Mouse (Mus musculus) c-Kit-negative CD71-positive TER-119-positive erythroid progenitor cells, embryonic 14.5 days (primary cell): ENCODE data around the gene Olfr1441.

ENCODE experiments used
- DNase-seq: peaks from one replicate; pipeline ENCODE4 v3.0.0-alpha.2; 2013; ENCODE audit warnings: low read depth, low spot score

Gene Olfr1441

DNA sequence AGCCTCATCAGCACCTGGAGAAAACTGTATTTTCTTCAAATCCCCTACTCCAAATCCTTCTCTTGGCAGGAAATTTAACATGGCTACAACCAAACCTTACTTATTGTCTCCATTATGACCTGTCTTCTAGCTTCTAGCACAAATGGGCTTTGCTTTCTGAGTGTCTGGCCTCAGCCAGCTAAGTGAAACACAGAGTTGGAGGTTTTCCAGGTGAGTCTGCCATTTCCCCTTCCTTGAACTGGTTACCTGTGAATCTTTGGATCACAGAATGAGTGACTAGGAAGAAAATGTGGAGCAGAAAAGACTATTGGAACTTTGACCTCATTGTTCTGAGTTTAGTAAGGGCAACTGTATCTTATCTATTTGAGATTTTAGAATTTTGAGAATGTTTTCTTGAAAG is at the start of gene Olfr1441:
Gene Olfr1441 (plus strand): TSS at position 73 of the 400 bp plus-strand sequence.
- DNase-seq, result no peak

DNA sequence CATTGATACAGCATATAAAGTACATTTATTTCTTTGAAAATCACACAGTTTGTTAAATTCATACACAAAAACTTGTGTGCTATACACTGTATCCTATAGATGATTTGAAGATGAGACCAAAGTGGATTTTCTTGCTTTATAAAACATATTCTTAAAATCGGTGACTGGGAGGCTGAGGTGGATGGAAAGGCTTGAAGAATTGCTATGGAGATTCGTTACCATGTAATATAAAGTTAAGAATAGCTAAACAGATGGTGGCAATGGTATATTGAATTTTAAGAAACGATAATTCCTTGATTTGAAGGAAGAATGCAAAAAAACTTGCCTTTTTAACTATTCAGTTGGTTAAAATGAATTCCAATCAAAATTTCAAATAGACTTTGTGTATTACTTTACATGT is 44.2 kb upstream of the Olfr1441 start:
- DNase-seq, result no peak

DNA sequence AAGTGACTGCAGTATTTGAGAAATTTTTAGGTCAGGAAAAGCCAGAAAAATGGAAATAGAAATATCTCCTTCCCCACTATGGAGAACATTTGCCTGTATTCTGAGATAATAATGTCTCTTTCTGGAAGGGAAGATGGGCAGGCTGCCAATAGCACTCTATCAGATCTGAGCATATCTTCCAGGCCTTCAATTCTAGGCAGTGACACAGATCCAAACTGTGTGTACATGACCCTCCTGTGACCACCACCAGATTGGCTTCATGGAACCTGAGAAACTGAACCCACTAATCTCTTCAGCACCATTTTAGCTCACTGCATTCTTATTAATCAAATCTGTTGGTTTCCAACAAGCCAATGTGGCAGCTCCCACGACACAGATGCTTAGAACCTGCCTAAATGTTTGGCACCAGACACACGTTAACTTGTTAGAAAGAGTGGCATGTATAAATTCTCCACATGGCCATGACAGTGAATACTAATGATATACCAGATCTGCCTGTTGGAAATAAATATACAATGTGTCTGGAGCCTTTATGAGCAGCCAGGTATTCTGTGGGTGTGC is 42.7 kb upstream of the Olfr1441 start:
- DNase-seq, result no peak

DNA sequence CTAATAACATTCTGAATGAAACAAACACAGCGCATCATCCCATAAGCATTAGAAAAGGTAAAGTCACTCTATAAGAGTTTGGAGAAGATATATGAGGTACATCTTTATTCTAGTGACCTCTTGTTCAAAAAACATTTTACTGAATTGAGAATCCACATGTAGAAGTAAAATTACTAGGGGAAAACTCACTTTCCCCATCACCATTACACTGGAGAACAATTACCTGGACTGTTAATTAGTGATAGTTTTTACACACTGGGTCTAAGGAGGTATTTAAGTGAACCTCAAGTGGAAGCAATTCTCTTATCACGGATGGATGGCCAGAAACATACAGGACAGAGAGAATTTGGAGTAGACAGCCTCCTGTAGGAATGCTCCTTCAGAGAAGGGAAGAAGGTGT is 30.3 kb upstream of the Olfr1441 start, which contains the start of gene Olfr1440:
Gene Olfr1440 (plus strand): TSS at position 301 of the 400 bp plus-strand sequence.
- no peak for DNase-seq

DNA sequence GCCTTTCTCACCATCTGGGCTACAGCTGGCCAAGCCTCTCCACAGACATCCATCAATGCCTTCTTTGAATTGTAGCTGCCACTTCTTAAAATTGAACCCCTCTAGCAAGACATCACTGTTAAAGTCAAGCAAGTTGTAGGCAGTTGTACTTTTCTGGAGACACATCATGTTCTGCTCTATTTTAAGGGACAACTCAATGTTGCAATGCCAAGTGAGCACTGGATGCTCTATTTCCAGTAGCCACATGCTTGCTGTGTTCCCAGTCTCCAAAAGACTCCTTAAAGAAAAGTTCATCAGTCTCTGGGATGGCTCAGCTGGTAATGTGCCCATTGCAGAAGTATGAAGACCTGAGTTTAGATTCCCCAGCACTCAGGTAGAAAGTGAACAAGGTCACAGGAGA is 3.5 kb upstream of the Olfr1441 start:
- no peak for DNase-seq

DNA sequence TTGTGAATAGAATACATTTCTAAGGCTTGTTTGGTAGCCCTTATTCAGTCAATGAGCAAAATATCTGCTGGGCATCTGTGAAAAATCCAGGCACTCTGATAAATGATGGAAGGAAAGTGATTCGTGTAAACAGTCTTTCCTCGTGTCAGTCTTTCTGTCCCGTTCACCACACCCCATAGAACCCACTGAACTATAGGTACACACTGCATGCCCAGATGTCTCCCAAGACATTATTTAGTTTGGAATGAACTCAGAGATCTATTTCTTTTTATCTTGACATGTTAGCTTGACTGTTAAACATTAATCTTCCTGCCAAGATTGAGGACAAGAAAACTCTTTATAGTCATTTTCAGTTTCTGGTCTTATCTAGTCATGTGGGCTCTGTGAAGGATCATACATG is 1.1 kb downstream of the Olfr1441 start:
- DNase-seq, result no peak

DNA sequence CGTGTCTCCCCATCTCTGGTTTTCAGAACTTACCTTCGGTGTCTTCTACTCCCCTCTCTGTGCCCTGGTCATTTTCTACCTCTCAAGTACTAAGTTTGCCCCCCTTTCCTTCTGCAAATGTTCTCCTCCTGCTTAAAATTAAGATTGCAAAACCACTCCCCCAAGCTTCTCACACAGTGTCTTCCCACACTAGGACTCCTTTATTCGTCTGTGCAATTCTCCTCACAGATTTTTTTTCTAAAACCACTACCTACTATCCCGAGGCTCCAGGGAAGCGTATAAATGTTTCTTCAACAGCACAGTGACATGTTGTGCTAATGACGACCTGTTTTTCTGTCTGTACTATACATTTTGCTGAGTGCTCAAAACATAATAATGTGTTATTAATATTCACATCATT is 3.3 kb downstream of the Olfr1441 start:
- no peak for DNase-seq

DNA sequence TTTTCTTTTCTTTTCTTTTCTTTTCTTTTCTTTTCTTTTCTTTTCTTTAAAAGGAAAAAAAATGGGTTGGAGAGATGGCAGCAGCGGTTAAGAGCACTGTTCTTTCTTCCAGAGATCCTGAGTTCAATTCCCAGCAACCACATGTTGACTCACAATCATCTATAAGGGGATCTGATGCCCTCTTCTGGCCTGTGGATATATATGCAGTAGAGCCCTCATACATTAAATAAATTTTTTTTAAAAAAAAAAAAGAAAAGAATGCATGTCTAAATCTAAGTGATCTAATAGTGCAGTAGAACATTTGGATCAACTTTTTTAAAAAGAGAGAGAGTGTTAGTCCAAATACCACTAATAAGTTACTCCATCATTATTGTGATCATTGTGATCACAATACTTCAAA is 4.4 kb downstream of the Olfr1441 start:
- no peak for DNase-seq

DNA sequence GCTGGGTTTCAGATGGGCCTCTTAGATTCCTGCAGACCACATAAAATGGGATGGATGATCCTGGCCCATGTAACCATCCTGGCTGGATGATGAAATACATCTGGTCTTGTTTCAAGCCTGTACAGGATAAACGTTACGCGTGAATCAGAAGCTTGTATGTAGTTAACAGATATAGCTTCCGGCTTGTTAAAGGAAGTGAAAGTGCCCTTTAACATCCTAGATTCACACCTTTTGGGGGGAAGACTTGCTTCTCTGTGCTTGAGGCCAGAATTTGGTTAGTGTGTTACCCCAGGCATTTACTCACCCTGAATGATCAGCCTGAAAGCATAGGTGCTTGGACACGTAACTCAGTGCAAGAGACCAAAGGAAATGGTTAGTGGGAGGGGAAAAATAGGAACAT is 9.9 kb downstream of the Olfr1441 start:
- DNase-seq, result no peak

DNA sequence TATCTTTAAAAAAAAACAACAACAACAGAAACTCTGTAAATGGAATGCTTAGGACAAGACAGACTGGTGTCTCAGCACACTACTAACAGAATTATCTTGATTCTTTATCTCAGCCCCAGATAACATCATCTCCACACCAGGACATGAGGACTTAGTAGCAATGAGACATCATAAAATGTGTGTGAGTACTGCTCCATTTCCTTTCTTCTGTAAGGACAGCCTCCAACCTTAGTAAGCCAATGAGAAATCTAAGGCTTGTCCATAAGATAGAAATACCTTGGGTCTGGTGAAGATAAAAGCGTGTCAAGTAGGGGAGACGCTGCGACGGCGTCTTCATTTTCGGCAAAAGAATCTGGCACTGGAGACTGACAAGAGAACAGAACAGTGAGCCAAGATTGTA is 10.4 kb downstream of the Olfr1441 start, which contains the start of gene Pfpl:
Gene Pfpl (plus strand): TSS at position 301 of the 400 bp plus-strand sequence.
- no peak for DNase-seq

DNA sequence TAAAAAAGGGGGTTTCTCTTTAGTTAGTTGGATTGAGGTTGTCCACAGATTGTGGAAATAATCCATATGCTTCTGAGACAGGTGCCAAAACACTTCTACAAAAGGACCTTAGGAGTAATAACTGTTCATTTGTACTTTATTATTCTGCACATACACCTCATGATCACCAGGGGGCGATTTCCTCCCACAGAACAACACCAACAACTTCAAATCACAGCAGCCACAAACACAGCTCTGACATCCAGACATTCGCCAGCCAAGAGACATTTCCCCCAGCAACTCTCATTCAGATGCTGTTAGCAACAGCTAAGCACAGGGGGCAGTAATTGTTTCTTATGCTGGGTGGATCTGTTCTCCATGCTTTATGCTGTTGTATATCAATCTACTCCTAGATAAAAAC is 15.8 kb downstream of the Olfr1441 start:
- DNase-seq, result no peak

DNA sequence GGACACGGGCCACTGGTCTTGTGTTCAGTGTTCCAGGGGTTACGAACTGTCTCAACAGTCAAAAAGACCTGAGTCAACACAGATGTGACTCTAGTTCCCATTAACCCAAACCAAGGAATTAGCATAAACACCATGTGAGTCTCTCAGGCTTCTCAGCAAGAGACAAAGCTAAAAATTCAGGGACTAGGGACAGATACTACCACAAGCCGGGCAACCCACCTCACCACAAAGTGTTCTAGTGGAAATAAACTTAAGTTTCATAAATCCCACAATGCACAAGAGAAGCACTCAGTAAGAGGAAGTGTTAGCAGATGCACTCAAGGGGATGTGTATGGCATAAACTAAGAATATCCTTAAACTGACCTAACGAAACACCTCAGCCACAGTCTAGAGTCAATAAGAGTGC is 17.8 kb downstream of the Olfr1441 start:
- no peak for DNase-seq

DNA sequence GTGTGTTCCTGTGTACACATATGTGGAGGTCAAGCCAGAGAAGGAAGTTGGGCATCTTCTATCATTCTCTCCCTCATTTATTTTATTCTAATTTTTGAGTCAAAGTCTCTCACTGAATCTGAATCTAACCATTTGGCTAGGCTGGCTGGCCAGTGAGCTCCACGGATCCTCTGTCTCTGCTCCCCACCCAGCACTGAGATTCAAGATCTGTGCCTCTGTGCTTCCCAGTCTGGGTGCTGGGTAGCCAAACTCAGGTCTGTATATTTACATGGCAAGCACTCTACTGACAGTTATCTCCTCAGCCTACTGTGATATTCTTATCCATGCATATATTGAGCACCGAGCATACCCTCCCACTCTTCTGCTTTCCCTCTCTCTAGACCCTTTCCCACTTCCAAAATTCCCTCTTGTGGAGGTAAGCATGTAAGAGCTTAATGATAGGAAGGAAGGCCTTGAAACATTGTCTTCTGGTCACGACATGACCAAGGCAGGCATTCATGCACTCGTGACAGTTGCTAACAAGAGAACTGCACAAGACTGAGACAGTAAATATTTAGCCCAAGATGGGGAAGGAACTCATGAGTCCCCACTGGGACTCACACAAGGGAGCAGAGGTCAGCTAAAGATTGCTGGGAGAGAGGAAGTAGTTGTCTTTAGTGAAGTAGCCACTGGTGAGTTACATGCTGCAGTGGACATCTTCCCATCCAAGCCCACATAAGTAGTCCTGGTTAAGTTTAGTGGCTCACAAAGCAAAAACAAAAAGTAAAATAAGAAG is 18.7 kb downstream of the Olfr1441 start:
- no peak for DNase-seq

DNA sequence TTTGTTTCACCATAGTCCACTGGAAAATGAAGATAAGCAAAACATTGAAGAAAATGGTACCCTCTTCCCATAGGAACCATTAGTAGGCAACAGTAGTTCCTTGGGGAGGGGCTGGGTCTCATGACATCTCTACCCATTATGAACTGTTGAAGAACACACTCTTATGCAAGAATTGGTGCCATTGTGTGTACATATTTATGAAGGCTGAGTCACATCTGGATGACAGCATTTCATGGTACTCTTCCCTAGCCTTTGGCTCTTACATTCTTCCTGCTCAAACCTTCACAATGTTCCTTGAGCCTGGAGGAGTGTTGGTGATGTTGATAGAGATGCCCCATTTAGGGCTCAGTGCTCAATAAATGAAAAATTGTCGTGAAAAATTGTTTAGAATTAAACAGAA is 22.3 kb downstream of the Olfr1441 start:
- DNase-seq, result no peak

DNA sequence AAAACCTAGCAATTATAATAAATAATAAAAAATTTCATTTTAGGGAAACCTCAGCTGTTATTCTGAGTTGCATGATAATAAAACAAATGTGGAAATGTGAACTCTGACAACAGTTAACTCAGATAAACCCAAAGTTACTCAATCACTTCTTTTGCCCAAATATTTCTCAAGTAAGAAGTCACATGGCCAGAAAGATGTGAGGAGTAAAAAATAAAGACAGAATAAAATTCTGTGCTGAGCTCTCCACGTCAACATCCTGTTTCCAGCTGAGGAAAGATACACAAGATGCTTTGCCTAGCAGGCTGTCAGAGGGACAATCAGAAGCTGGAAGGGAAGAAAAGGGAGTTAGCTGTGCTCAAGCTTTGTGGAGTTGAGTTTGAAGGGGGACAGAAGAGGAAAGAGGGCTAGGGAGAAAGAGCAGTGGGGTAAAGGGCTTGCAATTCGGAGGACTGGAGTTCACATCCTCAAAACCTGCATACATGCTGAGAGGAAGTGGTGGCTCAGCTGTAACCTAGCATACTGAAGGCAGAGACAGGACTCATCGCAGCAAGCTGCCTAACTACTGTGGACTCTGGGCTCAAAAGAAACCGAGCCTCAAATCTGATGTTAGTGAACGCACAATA is 23.0 kb downstream of the Olfr1441 start:
- DNase-seq, result no peak

DNA sequence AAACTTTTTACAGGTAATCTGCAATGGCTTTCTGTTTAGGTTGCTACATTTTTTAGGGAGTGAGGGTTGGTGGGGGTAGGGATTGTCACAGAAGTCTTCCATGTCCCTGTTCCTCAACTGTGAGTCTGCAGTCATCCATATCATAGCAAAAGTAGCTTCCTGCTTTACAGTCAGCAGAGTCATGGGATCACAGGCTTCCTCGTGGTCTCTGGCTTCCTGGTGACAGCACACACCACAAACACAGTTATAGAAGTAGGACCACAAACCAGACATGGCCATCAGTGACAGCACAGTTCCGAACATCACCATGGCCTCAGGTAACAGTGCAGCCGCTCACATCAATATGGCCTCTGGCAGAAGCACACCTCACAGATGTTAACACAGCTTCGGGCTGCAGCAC is 25.3 kb downstream of the Olfr1441 start:
- no peak for DNase-seq

DNA sequence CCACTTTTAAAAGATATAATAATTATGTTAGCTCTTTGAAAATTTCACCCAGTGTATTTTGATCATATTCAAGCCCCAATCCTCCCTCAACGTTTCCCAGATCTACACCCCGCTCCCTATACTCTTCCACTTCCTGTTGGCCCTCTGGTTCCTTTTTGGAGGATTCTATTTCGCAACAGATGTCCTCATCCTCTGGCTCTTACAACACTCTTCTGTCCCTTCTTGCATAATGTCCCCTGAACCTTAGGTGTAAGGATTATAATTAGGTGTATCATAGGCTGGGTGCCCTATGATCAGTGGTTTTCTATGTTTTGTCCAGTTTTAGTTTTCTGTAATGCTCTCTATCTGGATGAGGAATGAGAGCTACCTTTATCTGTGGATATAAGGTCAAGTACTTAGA is 27.8 kb downstream of the Olfr1441 start:
- DNase-seq, result no peak

DNA sequence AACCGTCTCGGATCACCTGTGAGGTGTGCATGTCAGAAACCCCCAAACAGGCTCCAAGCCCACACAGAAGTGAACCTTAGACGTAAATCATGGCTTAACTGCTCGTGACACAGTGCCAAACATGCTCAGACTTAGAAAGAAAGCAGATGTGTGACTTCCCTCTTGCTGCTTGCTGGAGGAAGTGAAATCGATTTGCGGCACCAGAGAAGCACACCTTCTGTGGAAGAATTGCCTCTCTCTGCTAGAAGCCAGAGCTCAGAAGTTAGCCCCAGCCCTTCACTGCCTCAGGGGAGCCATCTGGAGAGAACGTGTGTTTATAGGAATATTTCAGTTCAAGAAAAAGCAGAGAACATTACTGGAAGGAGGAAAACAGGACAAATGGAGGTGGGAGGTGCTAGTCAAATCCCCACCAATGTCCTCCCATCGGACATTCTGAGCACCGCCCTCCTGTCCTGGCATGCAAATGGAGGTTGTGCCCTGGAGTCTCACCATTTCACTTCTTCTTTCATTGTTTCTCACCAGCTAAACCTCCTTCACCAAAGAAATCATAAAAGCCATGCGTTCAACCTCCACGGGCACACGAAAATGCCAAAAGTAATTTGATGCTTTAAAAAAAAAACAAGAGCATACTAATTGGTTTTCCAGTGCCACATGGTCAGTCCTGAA is 40.3 kb downstream of the Olfr1441 start:
- no peak for DNase-seq

DNA sequence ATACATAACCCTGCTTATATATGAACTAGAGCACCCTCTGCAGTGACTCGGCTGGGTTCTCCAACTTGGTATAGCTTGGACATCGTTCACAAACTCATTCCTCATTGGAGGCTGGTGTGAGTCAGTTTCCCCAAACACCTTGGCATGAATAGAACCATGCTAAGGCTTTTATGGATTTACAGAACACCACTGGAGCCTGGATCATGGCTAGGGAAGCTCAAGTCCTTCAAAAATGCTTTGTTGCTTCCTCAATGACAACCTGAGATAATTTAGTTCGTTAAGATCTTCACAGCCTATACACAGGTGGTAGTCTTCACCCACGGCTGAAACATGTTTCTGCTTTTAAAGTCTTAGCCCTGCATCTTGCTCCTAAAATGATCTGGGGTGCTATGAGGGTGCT is 42.3 kb downstream of the Olfr1441 start:
- DNase-seq, result no peak

DNA sequence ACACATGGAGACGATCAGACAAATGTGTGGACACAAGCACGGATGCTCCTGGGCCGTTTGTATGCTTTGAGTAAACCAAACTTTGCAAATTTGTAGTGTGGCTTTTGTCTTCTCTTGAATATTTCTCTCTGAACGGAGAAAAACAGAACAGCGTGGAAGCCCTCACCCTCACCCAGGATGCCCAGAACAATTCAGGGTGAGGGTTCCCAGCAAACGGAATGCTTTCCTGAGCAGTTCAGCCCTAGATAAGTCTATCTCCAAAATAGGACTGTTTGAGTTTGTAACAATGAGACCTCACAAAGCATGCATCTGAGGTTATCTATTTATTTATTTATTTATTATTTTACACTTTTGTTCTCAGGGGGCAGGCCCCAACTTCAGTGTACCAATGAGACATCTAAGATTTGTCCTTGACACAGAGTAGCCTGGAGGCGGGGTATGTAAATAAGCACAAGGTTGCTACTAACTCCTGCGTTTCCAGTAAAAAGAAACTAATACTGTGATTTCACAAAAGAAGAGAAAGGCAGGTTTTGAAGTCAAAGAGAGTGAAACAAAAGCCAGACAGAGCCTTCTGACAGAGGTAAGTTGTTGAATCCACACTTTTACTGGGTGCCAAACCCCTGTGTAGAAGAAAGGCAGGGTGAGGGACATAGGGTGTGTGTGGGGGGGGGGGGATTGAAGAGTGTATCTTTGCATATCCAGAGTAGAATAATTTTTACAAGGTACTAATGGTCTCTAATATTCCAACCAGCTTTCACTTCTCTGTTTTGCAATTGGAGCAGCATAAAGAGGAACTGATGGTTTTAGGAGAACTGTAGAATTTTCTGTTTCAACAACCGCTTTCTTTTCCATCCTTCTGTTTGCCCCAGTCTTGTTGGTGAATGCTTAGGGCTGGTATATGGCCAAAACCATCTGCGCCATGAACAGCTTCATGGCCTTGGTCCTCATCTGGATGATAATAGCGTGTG is 43.3 kb downstream of the Olfr1441 start, which contains the start of gene Mpeg1:
Gene Mpeg1 (plus strand): TSS at position 498 of the 968 bp plus-strand sequence.
- no peak for DNase-seq
